Mouse (Mus musculus) midbrain, embryonic 10.5 days (tissue): Measurements from ENCODE around the gene Polr2e. TPM values are rescaled to one million over a fixed set of nuclear protein-coding genes. Genes with fewer than 3 reads are reported as not detected.
"Not testable (repeated sequence)": the region's sequence is repeated elsewhere in the genome, so short reads cannot be mapped to it uniquely, and the experiment has no call there.

ENCODE experiments used
- DNase-seq: peaks from one replicate; pipeline ENCODE4 v3.0.0-alpha.2; 2017; ENCODE audit warnings: low spot score
- H3K27ac ChIP-seq: fragments of 300-500 bp; sonication (generic); replicated peaks from 2 replicates; pipeline ENCODE4 v1.5.1; 2016; ENCODE audit warnings: mild to moderate bottlenecking
- H3K27me3 ChIP-seq: fragments of 300-500 bp; sonication (generic); 2 replicates; pipeline ENCODE4 v1.6.1; 2016; ENCODE audit warnings: low read depth, mild to moderate bottlenecking; ENCODE audit not compliant: poor library complexity, severe bottlenecking
- H3K36me3 ChIP-seq: fragments of 300-500 bp; sonication (generic); 2 replicates; pipeline ENCODE4 v1.6.1; 2016; ENCODE audit warnings: mild to moderate bottlenecking, moderate library complexity
- H3K4me1 ChIP-seq: fragments of 300-500 bp; sonication (generic); 2 replicates; pipeline ENCODE4 v1.6.1; 2016
- H3K4me3 ChIP-seq: fragments of 300-500 bp; sonication (generic); 2 replicates; pipeline ENCODE4 v1.5.1; 2016; ENCODE audit warnings: mild to moderate bottlenecking, moderate library complexity
- H3K9me3 ChIP-seq: fragments of 300-500 bp; sonication (generic); replicated peaks from 2 replicates; pipeline ENCODE4 v1.6.1; 2016; ENCODE audit warnings: mild to moderate bottlenecking
- WGBS: fragments of 180-500 bp; shearing (Covaris S2); methylation state at CpG from one replicate; pipeline ENCODE4 v1.1.7; 2016; 5-methylcytosine and 5-hydroxymethylcytosine counted together
- polyA plus RNA-seq: library from polyadenylated mRNA; unstranded; fragments of >200 nt; fragmentation: Nextera tagmentation; extraction: Ambion mirVana; gene quantifications from 2 replicates; pipeline ENCODE4 v1.2.1, GENCODE M21; 2016

Gene Polr2e
- polyA plus RNA-seq, 1 experiment from 2014 or later, result 276 TPM

DNA sequence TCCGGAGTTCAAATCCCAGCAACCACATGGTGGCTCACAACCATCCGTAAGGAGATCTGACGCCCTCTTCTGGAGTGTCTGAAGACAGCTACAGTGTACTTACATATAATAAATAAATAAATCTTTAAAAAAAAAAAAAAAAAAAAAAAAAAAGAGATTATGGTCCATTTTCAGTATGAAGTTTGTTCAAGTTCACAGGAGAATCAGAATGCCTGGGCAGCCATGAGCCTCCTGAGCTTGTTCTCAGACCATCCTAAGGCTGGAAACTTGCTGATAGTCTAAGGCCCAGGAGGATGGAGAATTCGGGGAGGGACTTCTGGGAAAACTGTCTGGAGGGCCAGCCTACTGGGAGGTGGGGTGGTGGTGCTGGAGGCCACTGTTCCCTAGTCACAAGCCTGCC is 5.8 kb upstream of the Polr2e start:
- H3K27me3 ChIP-seq, H3K27ac ChIP-seq, H3K4me3 ChIP-seq, H3K9me3 ChIP-seq, DNase-seq, H3K36me3 ChIP-seq: not testable (repeated sequence)
- WGBS, result 84% methylated on average over 3 of the region's 4 CpGs
- peaks cover 44% of the 10 kb centered on the region for H3K4me1 ChIP-seq

DNA sequence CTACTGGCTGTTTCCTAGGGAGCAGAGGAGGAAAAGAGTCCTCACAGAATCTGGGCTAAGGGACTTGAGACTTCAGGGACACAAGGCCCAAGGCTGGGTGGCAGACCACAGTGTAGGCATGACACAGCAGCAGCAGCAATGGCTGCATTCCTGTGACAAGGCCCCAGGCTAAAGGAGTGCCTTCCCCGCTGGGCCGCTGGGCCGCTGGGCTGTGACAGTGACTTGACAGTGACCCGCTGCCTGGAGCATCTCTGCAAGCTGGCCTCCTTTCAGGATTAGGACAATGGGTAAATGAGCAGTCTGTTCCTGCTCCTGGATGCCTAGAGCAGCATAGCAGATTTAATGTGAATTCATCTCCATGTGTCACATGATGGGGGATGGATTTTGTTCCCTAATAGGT is 4.5 kb upstream of the Polr2e start:
- Histone ChIP-seq H3K36me3 (no peaks in the 10 kb centered on the region), H3K9me3 (no peaks in the 10 kb centered on the region), H3K27ac (peak overlapping the region; percentile 81), H3K27me3 (no peaks in the 10 kb centered on the region), H3K4me3 (no peak overlapping the region), H3K4me1 (peaks cover 38% of the 10 kb centered on the region)
- peak; percentile 42 for DNase-seq
- 32% methylated on average over 4 of the region's 4 CpGs for WGBS

DNA sequence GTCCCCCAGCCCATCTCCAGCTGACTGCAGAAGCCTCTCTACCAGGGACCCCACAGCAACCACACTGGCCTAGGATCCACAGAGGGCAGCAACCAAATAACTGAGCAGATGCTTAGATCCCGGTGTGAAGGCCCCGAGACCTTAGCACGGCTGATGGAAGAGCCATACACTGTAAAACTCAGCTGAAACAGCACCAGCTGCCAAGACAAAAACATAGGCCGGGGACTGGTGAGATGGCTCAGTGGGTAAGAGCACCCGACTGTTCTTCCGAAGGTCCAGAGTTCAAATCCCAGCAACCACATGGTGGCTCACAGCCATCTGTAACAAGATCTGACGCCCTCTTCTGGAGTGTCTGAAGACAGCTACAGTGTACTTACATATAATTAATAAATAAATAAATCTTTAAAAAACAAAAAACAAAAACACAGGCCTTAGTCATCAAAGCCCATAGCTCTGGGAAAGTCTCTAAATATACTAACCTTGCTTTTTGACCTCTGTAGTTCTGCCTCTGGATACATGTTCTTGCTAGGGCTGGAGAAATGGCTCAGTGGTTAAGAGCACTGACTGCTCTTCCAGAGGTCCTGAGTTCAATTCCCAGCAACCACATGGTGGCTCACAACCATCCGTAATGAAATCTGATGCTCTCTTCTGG is 1.9 kb upstream of the Polr2e start:
- WGBS, result 86% methylated on average over 8 of the region's 8 CpGs
- peaks cover 20% of the 10 kb centered on the region for H3K36me3 ChIP-seq
- H3K4me3 ChIP-seq, DNase-seq, H3K9me3 ChIP-seq, H3K27ac ChIP-seq, H3K27me3 ChIP-seq: not testable (repeated sequence)
- peaks cover 27% of the 10 kb centered on the region for H3K4me1 ChIP-seq

DNA sequence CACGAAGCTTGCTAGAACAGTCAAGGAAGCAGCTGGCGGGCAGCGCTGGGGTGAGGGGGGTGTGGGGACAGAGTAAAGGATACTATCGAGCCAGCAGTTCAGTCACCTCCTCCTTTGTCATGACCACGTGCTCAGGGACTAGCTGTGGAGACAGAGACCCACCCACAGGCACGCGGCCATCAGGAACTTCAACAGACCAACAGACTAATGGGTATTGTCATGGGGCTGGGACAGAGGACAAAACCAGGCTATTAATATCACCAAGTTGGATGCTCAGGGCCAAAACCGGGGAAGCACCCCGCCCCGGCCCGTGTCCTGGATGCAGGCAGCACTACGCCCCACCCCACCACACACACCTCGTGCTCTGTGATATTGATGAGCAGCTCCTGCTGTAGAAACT is 2.8 kb downstream of the Polr2e start:
- no peaks in the 10 kb centered on the region for H3K9me3 ChIP-seq
- H3K27ac ChIP-seq, result no peak overlapping the region
- 92% methylated on average over 13 of the region's 13 CpGs for WGBS
- H3K36me3 ChIP-seq, result peaks cover 42% of the 10 kb centered on the region
- DNase-seq, result no peak
- peaks cover 29% of the 10 kb centered on the region for H3K4me1 ChIP-seq
- no peak overlapping the region for H3K4me3 ChIP-seq
- H3K27me3 ChIP-seq, result no peaks in the 10 kb centered on the region

DNA sequence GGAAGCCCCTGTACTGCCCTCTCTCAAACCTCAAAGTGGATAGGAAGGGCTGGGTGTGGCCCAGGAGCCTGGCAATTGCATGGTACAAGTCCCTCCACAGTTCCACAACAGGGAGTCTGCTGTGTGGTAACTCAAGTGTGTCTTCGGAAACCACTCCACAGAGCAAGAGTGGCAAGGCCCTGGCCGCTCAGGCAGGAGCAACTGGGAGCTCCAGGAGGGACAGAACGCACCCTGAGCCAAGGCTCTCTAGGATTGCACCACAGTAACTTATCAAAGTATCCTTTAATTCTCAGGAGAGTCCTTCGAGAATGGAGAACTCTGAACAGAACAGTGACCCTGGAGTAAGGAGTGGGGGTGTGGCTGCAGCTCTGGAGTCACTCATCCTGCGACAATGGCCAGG is 3.9 kb downstream of the Polr2e start:
- peaks cover 44% of the 10 kb centered on the region for H3K36me3 ChIP-seq
- peaks cover 29% of the 10 kb centered on the region for H3K4me1 ChIP-seq
- 94% methylated on average over 5 of the region's 5 CpGs for WGBS
- H3K27ac ChIP-seq, result no peak overlapping the region
- no peaks in the 10 kb centered on the region for H3K9me3 ChIP-seq
- no peak for DNase-seq
- H3K27me3 ChIP-seq, result no peaks in the 10 kb centered on the region
- H3K4me3 ChIP-seq, result no peak overlapping the region

DNA sequence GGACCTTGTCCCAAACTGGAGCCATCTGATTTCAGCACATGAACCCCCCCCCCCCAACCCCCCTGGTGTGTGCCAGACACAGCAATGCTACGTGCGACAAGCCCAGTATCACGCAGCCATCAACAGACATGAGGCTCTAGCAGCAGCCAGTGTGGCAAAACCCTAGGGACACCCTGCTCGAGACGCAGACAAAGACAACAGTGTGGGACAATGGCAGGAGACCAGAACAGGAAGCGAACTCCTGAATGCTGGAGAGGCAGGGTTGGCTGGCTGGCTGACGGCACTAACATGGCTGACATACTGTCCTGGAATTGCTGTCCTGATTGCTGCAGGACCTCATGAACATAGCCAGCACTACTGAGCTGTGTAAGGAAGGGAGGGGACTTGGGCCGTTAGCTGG is 4.4 kb downstream of the Polr2e start:
- H3K9me3 ChIP-seq, result no peaks in the 10 kb centered on the region
- WGBS, result 87% methylated on average over 8 of the region's 8 CpGs
- no peak for DNase-seq
- no peaks in the 10 kb centered on the region for H3K27me3 ChIP-seq
- 0 out of 2 replicates have a peak overlapping the region, but pooled peaks have one; percentile 4 for H3K27ac ChIP-seq
- peaks cover 29% of the 10 kb centered on the region for H3K4me1 ChIP-seq
- H3K4me3 ChIP-seq, result no peak overlapping the region
- peaks cover 44% of the 10 kb centered on the region for H3K36me3 ChIP-seq

DNA sequence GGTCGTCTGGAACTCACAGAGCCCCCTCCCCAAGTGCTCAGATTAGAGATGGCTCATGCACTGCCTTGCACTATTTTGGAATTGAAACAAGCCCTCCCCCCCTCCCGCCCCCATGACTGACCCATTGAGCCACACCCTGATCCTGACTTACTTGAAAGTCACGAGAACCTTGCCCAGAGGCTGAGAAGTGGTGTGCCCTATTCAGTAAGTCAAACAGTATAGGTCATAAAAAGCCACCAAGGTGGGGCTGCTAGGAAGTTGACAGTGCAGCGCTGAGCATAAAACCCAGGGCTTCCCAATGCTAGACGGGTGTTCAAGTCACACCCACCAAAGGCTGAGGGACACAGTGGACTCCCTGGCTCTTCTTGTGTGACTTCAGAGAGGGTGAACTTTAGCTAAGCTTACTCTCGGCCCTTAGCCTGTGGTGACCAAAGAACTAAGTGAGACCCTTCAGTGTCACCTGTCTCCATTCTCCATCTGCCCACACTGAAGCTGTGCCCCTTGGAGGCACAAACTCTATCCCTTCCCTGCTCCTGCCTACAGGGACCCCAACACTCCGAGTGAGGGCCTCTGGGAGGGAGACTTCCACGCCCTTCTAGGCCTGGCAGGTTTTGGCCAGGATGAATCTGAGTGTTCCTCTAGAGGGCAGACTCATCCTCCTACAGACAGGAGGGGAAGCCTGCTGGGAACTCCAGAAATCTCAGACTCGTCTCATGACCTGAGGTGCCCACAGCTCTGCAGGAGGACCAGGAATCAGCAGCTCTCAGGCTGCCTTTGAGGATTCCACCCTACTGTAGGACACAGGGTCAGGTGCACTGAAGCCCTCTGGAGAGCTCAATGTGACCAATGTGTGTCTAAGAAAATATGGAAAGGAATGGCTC is 5.8 kb downstream of the Polr2e start:
- Histone ChIP-seq H3K27me3 (no peaks in the 10 kb centered on the region), H3K36me3 (peaks cover 44% of the 10 kb centered on the region), H3K4me3 (no peak overlapping the region), H3K27ac (no peak overlapping the region), H3K4me1 (peaks cover 19% of the 10 kb centered on the region), H3K9me3 (no peaks in the 10 kb centered on the region)
- DNase-seq, result peak; percentile 36
- 53% methylated on average over 9 of the region's 9 CpGs for WGBS

DNA sequence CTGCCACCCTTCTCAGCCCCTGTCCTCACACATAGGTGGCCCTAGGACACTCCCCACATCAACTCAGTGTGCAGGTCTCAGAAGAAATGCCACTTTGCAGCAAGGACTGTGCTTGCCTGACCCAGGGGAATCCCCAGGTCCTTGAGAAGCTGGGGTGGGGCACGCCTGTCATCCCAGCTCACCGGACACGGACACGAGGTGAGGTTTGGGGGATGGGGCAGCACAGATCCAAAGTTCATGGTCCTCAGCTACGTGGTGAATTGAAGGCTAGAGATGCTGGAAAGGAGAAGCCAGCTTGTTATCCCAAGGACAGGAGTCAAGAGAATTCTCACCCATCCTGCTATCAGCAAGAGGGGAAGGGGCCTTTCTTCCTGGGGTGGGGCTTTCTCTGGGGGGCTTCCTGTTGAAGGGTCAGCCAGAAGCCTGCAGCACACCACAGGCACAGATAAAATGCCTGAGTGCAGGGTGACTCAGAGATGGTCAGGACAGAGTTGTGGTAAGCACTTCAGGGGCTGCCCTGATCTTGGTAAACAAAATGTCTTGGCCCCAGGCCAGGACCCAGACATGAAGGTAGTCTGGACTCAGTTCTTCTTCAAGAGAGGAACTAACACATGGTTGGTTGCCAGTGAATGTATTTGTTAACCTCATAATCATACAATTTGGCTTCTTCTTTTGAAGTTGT is 6.7 kb downstream of the Polr2e start:
- DNase-seq, result no peak
- Histone ChIP-seq H3K36me3 (peaks cover 38% of the 10 kb centered on the region), H3K27me3 (no peaks in the 10 kb centered on the region), H3K4me3 (no peak overlapping the region), H3K9me3 (no peaks in the 10 kb centered on the region), H3K27ac (no peak overlapping the region; the same call in 1 of the 2 replicates), H3K4me1 (peaks cover 11% of the 10 kb centered on the region)
- WGBS, result 71% methylated on average over 5 of the region's 5 CpGs

DNA sequence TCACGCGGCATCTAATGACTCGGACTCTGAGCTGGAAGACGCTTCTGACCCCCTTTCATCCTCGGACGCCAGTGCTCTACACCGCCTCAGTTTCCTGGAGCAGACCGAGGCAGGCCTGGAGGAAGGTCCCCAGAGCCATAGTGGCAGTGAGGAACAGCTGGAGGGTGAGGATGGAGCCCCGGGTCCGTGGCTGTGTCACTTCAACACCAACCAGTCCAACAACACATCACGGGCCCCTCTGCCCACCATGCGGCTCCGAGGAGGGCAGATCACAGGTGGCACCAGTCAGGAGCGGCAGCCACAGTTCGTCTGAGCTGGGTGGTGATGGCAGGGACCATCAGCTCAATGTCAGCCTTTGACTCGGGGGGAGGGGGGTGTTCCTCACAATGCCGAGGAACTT is 8.9 kb downstream of the Polr2e start:
- 86% methylated on average over 17 of the region's 17 CpGs for WGBS

DNA sequence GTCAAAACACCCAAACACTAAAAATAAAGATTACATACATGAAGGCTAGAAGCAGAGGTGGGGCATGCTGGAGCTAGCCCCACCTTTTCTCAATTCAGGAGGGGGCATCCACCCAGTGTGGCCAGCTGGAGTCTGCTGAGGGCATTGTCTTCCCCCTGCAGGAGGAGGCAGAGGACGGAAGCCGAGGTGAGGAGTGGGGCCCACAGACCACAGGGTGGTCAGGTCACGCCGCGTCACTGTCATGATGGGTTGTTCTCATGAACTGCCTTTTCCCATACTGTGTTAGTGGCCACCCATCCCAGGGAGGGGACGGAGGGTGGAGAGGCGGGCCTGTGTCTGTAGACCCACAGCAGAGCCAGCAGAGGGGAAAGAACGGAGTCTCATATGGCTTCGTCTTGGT is 9.4 kb downstream of the Polr2e start:
- no peak for DNase-seq
- Histone ChIP-seq H3K36me3 (peaks cover 11% of the 10 kb centered on the region), H3K27me3 (no peaks in the 10 kb centered on the region), H3K9me3 (no peaks in the 10 kb centered on the region), H3K4me3 (no peak overlapping the region), H3K4me1 (0 out of 2 replicates have a peak, but pooled peaks cover 13% of the 10 kb centered on the region), H3K27ac (no peak overlapping the region; the same call in 1 of the 2 replicates)
- 90% methylated on average over 9 of the region's 9 CpGs for WGBS

More for the DNA sequence above, 8.9 kb downstream of the Polr2e start:
- H3K4me1 ChIP-seq, result 0 out of 2 replicates have a peak, but pooled peaks cover 13% of the 10 kb centered on the region
- H3K27ac ChIP-seq, result no peak overlapping the region; the same call in 1 of the 2 replicates
- H3K9me3 ChIP-seq, result no peaks in the 10 kb centered on the region
- peaks cover 16% of the 10 kb centered on the region for H3K36me3 ChIP-seq
- no peak overlapping the region for H3K4me3 ChIP-seq
- DNase-seq, result no peak
- H3K27me3 ChIP-seq, result no peaks in the 10 kb centered on the region

DNA sequence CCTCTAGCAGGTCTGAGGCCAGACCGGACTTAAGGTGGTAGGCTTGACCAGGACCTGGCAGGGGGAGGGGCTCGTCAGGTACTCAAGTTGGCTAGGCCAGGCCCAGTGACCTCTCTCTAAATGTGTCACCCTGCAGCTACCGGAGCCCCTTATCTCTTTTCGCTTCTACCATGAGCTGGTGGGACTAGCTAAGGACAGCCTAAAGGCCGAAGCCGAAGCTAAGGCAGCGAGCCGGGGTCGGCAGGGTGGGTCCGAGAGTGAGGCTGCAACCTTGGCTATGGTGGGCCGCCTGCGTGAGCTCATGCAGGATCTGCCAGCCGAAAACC is 11.1 kb downstream of the Polr2e start:
- H3K27me3 ChIP-seq, result no peaks in the 10 kb centered on the region
- DNase-seq, result no peak
- no peak overlapping the region for H3K27ac ChIP-seq
- 95% methylated on average over 13 of the region's 13 CpGs for WGBS
- H3K36me3 ChIP-seq, result peaks cover 2% of the 10 kb centered on the region; the same call in 1 of the 2 replicates
- H3K9me3 ChIP-seq, result no peaks in the 10 kb centered on the region
- H3K4me1 ChIP-seq, result peaks cover 12% of the 10 kb centered on the region; the same call in 1 of the 2 replicates
- H3K4me3 ChIP-seq, result no peak overlapping the region

DNA sequence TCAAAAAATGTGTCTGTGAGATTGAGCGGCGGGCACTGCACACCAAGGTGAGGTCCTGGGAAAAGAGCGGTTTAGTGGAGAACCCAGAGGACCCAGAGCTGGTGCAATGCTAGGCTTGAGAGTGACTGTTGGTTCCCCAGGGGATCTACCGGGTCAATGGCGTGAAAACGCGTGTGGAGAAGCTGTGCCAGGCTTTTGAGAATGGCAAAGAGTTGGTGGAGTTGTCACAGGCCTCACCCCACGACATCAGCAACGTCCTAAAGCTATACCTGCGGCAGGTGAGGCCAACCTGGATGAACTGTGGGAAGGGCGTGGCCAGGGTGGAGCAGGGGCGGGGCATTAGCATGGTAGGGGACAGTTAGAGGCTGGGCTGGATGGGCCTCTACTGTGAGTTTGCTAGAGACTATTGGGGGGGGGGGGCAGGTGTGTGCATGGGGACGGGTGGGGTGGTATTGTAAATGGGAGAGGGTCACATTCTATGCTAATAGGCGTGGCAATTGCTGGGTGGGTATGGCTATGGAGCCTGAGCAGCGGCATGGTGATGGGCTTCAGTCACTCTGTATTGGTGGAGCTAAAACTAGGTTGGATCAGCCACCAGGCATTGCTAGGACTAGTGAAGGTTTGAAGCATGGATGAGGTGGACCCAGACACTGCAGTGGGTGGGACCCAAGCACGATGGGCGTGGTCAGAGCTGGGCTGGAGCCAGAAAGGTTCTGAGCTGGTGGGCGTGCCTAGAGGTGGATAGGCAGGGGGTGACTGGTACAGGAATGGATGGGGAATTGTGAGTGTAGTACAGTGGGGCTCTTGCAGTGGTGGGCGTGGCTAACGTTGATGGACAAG is 11.7 kb downstream of the Polr2e start:
- Histone ChIP-seq H3K4me3 (no peak overlapping the region), H3K4me1 (peaks cover 12% of the 10 kb centered on the region; the same call in 1 of the 2 replicates), H3K27ac (no peak overlapping the region), H3K36me3 (peaks cover 4% of the 10 kb centered on the region), H3K27me3 (no peaks in the 10 kb centered on the region), H3K9me3 (no peaks in the 10 kb centered on the region)
- no peak for DNase-seq
- WGBS, result 73% methylated on average over 20 of the region's 20 CpGs
